Comparison of ENCODE assay signal across 20 mouse cellular contexts in genomic region chr13:93553932-93554331, GRCm38 (mm10).
"Had no signal": no experiment of that assay in that cellular context is flagged by ENCODE, and none has a peak within 500 bp of the region (broad histone marks: within the 10 kb centered on the region; RNA-seq: fewer than 3 reads in every experiment).

No protein-coding gene starts in this region.

- H3K27ac ChIP-seq: limb, embryonic 10.5 days; limb, embryonic 13.5 days; liver, embryonic 13.5 days; midbrain, embryonic 10.5 days; midbrain, embryonic 13.5 days had no signal

- ATAC-seq: hindbrain, embryonic 16.5 days; midbrain, embryonic 13.5 days; midbrain, embryonic 16.5 days had no signal

- H3K36me3 ChIP-seq: limb, embryonic 10.5 days; limb, embryonic 13.5 days; liver, embryonic 13.5 days; midbrain, embryonic 10.5 days; midbrain, embryonic 13.5 days had no signal

- H3K9me3 ChIP-seq: limb, embryonic 10.5 days; limb, embryonic 13.5 days; liver, embryonic 13.5 days; midbrain, embryonic 10.5 days; midbrain, embryonic 13.5 days had no signal

- H3K4me1 ChIP-seq: limb, embryonic 10.5 days; limb, embryonic 13.5 days; liver, embryonic 13.5 days; megakaryocyte, embryonic 14.5 days; midbrain, embryonic 10.5 days; midbrain, embryonic 13.5 days had no signal

- H3K9ac ChIP-seq: limb, embryonic 13.5 days; liver, embryonic 13.5 days; midbrain, embryonic 13.5 days had no signal

- H3K4me2 ChIP-seq: limb, embryonic 13.5 days; liver, embryonic 13.5 days; midbrain, embryonic 13.5 days had no signal

- H3K4me3 ChIP-seq: limb, embryonic 10.5 days; limb, embryonic 13.5 days; liver, embryonic 13.5 days; megakaryocyte, embryonic 14.5 days; midbrain, embryonic 10.5 days; midbrain, embryonic 13.5 days; myocyte had no signal

- DNase-seq: kidney, adult 18-20 months; kidney, adult 9 months; kidney, postnatal 14 days; kidney, postnatal 4 days; liver; liver, embryonic 13.5 days; lung, postnatal 36 days; right cerebral cortex, adult 18-20 months; right cerebral cortex, postnatal 14 days; right cerebral cortex, postnatal 4 days; thymus, adult 18-20 months; thymus, postnatal 4 days had no signal

- H3K27me3 ChIP-seq: limb, embryonic 13.5 days; liver, embryonic 13.5 days; megakaryocyte, embryonic 14.5 days; midbrain, embryonic 13.5 days had no signal
